Mouse (Mus musculus): ENCODE measurements around the gene Enpp3. TPM values are rescaled to one million over a fixed set of nuclear protein-coding genes. Genes with fewer than 3 reads are reported as not detected.

Enpp3 gene
- 3.0 and 4.2 TPM in 2 replicates for polyA plus RNA-seq (2015; fragmentation: Nextera tagmentation; extraction: Ambion mirVana)

DNA sequence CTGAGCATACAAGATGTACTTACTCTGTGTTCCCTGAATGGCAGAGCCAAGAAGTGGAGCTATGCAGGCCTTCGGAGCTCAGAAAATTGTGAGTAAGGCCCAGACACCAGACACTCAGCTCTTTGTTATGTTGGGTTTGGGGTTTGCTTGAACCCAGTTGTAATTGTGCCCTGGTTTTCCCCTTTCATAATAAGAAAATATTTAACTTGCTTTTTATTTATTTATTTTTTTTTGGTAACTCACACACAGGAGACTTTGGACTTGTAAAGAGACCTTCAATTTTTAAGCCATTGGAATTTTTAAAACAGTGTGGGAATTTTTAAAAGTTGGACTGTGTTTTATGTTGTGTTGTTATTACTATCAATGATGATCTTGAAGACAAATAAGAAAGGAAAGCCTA lies at the start of gene Enpp3:
Gene Enpp3, minus strand, starts transcription at position 148 of the 400 bp plus-strand sequence.

DNA sequence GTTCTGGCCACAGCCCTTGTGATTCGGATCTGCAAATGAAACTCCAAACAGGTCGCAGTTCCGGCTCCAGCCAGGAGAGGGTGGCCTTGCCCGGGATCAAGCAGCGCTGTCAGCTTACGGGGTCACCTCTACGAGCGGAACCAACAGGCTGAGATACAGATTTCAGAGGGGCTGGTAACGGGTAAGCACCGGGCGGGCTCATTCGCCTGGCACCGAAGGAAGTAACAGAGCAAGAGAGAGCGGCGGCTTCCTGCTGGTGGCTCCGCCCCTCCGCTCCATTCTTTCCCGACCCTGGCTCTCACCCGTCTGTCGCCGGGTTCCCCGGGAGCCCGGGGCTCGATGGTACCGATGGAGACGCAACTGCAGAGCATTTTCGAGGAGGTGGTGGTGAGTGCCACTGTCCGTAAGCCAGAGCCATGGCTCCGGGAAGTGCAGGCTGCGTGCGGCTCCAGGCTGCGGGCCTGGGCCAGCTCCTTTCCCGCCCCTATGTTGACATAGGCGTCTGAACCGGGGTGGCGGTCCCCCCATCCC lies 27.2 kb upstream of the Enpp3 start, which contains the start of gene Med23:
Gene Med23, plus strand, starts transcription at position 227 of the 531 bp plus-strand sequence.

Other genes with a start within 250 kb of the Enpp3 start
- 12.0 and 12.5 TPM in 2 replicates for gene Ccn2, start 247.4 kb downstream of the Enpp3 start, polyA plus RNA-seq (2015; fragmentation: Nextera tagmentation; extraction: Ambion mirVana)
- 2.0 and 2.7 TPM in 2 replicates for gene Enpp1, start 130.7 kb downstream of the Enpp3 start, polyA plus RNA-seq (2015; fragmentation: Nextera tagmentation; extraction: Ambion mirVana)
- gene Med23, start 27.2 kb upstream of the Enpp3 start, polyA plus RNA-seq (2015; fragmentation: Nextera tagmentation; extraction: Ambion mirVana) = 6.8 and 7.7 TPM in 2 replicates
- gene Arg1, start 84.7 kb upstream of the Enpp3 start, polyA plus RNA-seq (2015; fragmentation: Nextera tagmentation; extraction: Ambion mirVana) = 1.6 and 1.8 TPM in 2 replicates

Data from spleen, postnatal 0 days (tissue).